Mouse (Mus musculus) skeletal muscle tissue, adult 2 months (tissue): ENCODE measurements around the gene Gss.
"Not testable (repeated sequence)": the region's sequence is repeated elsewhere in the genome, so short reads cannot be mapped to it uniquely, and the experiment has no call there.

Experiments used
- DNase-seq: peaks from one replicate; pipeline ENCODE4 v3.0.0-alpha.2; 2012; ENCODE audit warnings: low read depth, low spot score

Gene Gss

DNA sequence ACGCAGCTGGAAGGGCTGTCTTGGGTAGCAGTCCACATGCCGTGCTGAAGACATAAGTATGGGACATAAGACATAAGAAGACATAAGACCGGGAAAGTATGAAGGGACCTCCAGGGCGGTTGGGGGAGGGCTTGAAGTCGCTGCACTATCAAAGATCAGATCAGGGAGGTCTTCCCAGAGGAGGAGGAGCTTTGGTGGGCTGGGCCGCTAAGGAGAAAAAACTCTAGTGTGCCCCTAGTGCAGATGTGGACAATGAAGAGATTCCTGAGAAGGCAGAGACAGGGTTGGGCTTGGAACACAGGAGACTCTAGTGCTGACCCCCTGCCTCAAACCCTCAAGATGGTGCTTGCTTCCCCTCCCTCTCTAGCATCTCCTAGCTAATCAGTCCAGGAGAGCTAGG lies 24.4 kb upstream of the Gss start:
- no peak for DNase-seq

DNA sequence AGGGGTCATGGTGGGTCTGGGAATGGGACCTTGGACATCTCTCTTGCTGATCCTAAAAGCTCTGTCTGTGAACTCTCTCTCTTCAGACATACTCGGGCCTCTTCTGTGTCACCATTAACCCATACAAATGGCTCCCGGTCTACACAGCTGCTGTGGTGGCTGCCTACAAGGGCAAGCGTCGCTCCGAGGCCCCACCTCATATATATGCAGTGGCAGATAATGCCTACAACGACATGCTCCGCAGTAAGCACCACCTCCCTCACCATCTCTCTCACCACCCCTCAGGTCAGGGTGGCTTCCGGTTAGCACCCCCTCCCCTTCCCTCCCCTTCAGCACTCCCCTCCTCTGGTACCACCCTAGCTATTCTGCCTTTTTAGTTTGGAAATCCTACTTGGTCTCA lies 21.3 kb upstream of the Gss start:
- DNase-seq: no peak

DNA sequence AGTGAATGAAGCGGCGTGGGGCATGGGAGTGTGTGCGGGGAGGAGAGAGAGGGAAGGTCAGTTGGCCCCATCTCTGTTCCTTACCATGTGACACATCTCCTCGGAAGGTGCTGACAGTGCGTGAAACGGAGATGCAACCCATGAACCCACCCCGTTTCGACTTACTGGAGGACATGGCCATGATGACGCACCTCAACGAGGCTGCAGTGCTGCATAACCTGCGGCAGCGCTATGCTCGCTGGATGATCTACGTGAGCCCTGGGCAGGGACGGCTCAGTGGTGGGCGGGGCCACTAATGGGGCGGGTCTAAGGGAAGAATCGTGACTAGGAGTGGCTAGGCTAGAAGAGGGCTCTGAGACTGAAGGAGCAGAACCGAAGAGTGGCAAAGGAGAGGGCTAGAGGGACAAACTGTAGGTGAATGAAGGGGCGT lies 20.7 kb upstream of the Gss start:
- DNase-seq: no peak

DNA sequence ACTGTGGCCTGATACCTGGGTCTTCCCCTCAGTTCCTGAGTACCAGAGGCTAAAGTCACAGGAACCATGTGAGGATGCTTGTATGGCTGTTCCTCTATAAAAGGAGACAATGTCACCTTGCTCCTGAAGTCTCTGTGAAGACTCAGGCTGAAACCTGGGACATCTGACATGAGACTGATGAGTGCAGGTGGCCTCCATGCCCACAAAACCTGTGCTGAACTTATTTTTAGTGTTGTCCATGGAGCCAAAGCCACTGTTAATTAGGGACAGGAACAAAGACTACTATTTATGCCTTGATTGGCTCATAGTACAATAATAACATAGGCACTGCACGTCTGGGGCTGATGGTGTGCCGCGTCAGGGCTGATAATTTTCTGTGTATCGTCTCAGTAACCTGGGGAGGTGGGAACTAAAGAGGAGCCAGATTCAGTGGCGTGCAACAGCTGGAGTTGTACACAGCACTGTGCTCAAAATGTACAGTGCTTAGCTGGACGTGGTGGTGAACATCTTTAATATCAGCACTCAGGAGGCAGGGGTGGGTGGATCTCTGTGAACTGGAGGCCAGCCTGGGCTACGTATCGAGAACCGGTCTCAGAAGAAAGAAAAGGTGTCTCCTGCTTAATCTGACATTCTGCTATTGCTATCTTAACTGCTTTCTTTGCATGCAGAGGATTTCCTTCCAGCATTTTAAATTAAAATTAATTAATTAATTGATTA lies 19.4 kb upstream of the Gss start:
- no peak for DNase-seq

DNA sequence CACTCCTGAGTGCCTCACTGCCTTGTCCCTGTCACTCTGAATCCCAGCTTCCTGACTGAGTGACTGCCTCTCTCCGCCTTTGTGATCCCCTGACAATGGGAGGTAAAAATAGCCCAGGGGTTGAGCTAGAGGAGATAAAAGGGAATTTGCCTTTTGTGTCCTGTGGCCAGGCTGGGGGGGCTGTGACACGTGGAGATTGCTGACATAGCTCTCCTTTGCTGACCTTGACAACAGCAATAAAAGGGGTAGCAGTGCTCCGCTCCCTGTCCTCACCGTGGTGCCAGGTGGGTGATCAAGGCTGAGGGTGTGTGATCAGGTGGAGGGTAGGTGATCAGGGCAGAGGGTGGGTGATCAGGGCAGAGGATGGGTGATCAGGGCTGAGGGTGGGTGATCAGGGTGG lies 18.4 kb upstream of the Gss start, which contains the start of gene Myh7b:
Gene Myh7b, plus strand, starts transcription at position 235 of the 400 bp plus-strand sequence.
- no peak for DNase-seq

DNA sequence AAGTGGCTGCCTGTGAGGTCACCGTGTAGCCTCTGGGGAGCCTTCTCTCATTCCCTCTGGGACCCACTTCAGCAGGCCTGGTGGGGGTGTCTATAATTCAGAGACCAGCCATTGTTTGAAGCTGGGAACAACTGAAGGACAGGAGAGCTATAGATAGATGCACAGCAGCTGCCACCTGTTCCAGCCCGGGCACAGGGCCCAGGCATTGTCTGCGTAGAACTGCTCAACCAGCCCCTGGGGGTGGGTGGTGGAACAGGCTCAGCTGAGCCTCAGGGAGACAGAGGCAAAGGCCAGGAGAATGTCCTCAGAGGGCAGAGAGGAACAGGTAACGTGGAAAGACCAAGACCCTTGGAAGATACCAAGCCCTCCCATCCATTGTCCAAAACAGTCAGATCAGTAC lies 13.8 kb upstream of the Gss start:
- no peak for DNase-seq

DNA sequence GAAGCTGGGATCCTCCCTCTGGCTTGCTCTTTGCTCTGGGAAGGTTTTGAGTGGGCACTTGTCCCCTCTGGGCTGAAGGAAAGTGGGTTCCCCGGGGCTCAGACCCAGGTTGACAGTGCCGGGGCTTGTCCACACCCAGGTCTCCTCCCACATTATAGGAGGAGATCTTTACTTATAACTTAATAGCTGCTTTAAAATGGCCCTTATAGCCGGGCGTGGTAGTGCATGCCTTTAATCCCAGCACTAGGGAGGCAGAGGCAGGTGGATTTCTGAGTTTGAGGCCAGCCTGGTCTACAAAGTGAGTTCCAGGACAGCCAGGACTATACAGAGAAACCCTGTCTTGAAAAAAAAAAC lies 12.6 kb upstream of the Gss start:
- DNase-seq: not testable (repeated sequence)

DNA sequence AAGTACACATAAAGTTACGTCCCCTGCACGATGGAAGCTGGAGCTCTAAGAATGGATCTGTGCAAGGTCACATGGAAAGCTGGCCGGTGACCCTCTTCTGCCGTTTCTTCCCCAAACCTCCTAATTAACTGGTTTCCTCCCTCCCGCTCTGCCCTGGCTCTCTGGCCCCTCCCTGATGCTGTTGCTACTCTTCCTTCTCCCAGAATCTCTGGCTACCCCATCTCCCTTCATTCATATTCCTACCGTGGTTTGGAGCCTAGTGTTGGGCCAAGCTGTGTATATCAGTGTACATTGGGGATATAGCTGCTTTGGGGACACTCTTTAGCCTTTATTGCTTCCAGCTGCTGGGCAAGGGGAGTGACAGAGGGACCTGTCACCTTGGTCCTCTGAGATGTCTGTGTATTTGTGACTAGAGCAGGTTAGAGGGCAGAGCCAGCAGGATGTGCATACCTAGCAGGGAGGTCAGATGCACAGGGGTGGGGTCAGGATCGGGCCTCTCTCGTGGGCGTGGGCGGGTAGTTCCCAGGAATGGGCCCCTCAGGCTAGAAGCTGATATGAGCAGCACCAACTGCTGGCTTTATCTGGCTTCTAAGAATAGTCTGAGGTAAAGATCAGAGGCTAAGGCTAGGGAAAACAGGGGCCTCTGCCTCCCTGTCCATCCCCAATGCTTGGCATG lies 12.1 kb upstream of the Gss start:
- no peak for DNase-seq

DNA sequence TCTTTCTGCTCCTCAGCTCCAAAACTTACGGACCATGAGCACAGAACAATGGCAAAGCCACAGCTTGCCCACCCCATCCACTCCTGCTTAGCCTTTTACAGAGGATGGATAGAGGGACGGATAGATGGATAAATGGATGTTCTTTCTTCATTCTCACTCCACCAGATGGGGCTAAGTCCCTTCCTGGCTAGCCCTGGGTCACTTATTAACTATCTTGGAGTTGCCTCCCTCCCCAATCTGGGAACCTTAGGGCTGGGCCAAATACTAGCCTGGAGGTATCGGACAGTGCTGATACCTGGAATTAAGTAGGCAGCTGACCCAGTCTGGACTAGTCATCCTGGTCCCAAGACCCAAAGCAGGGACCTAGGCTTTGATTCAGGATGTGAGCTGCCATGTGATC lies 11.1 kb upstream of the Gss start:
- no peak for DNase-seq

DNA sequence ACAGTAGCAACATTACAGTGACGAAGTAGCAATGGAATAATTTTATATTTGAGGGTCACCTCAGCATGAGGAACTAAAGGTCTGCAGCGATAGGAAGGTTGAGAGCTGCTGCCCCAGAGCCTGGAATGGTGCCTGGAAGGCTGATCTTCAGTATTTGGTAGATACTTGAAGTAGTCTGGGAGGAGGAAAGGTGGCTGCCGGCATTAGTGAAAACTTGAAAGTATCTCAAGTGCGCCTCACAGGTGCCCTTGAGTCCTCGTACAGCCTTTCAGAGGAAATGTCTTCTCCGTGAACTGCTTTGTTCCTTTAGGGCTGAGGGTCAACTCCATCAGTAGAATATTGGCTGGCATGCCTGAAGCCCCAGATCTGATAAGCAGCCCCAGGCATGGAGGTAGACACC lies 2.9 kb upstream of the Gss start:
- DNase-seq: no peak

DNA sequence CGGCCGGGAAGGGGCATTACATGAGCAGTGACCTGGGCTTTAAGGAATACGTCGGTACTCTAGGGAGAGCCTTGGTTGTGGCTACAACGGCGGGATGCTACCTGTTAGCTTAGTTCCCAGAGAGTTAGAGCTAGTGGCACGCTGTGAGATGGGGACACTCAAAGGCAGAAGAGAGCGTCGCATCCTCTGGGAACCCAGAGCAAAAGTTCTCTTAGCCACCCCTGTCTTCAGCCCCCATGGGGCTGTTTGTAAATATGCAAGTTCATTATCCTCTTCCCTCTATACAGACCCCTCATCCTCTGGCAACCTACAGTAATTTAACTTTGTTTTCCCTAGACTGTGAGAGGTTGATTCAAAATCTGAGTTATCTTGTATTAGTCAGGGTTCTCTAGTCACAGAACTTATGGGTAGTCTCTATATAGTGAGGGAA lies 259 bp upstream of the Gss start:
- DNase-seq: no peak

DNA sequence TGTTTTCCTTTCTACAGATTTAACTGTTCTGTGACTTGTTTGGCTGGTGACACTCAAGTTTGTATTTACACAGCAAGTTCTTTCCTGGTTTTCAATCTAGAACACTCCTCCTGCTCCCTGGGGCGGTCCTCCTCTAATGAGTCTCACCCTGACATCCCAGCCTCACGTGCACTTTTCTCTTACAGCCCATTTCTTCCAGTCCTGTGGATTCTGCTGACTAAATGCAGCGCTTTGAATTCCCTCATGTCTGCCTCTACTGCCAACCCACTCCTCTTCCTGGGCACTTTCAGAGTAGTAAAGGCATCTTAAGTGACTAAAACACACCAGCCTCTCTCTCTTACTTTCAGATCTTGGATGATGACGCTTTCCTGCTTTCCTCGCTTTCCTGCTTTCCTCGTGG lies 934 bp downstream of the Gss start:
- DNase-seq: no peak

DNA sequence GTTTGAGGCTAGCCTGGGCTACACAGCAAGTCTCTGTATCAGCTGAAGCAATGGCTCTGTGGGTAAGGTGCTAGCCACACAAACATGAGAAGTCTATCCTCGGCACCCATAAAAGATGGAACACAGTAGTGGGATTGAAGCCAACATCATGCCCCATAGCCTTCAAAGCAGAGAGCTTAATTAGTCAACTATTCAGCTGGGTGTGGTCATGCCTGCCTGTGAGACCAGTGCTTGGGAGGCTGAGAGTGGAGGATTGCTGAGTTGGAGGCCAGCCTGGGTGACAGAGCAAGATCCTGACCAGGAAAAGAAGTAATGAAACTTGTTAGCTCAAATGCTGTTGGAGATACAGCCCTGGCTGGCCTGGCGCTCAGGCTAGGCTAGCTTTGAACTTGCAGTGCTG lies 1.7 kb downstream of the Gss start:
- no peak for DNase-seq

DNA sequence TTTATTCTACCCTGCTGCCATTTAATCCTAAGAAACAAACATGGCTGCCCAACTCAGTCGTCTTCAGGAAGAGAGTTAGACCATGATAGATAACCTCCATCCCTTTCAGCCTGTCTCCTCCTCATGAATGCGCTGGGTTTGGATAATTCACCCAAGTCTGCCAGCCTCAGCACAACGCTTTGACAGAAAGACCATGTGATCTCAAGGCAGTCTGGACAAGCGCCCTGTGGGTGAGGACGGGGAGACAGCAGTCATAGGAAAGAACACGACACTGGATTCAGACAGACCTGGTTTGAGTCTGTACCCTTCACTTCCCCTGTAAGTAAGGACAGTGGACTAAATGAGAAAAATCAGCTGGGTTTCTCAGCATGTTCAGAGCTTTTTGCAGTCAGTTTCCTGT lies 3.1 kb downstream of the Gss start:
- DNase-seq: no peak

DNA sequence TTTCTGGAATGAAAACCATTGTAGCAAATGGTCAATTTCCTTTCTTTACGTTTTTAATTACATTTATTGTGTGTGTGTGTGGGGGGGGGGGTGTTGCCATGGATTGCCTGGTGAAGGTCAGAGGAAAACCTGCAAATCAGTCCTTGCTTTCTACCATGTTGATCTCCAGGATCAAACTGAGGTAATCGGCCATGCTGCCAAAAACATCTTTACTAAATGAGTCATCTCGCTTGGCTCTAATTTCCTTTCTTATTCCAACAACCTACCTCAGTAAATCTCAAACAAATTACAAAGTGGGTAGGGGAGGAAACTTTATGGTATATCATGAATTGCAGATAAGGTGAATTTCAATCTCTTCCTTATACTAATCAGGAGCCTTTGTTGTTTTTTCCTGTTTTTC lies 4.5 kb downstream of the Gss start:
- DNase-seq: no peak

DNA sequence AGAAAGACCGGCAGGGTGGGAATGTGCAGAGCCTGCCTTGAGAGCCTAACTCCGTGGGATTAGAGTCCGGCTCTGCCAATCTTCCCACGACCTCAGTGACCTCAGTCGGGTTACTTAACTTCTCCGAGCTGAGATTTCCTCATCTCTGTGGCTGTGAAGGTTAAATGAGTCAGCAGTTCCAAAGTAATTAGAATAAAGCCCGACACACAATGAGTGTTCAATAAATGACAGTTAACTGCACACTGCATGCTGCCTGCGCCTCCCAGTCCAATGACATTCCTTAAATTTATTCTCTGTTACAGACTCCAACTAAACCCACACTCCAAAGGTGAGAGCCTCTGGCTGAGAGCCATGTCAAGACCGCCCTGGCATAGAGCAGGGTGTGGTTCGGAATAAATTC lies 7.1 kb downstream of the Gss start:
- DNase-seq: no peak

DNA sequence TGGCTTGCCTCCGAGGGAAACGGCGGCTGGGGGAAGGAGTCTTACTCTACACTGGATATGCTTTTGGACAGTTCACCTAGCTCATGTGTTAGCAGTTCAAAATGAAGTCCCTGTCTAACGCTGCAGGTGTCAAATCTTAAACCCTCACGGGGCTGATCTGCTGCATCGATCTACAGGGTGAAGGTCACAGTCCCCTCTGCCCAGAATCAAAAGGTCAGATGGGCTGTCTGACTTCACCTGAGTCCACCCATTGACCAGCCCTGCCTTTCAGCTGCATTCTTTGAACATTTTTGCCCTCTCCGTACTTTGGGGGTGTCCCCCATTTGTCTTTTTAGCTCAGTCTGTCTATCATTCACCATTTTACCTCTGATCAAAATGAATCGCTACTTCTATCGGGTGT lies 7.5 kb downstream of the Gss start:
- DNase-seq: no peak

DNA sequence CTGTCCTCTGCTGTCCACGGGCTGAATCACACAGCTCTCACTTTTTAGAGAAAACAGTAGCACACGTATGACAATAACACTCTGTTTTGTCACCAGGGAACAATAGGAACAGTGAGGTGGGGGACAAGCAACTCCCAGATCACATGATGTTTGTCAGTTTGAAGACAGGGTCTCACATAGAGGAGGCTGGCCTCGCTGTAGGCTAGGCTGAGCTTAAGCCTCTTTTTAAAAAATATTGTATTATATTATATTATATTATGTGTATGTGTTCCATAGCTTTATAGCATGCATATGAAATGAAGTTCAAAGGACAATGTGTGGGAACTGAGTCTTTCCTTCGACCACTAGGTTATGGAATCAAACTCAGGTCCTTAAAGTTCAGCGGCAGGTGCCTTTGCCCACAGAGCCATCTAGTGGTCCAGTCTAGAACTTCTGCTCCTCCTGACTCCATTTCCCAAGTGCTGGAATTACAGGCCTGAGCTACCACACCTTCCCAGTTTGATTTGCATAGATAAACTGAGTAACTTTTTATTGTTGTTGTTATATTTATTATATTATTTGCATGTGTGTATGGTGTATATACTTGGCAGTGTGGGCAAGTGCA lies 8.6 kb downstream of the Gss start:
- peak; percentile 35 for DNase-seq

DNA sequence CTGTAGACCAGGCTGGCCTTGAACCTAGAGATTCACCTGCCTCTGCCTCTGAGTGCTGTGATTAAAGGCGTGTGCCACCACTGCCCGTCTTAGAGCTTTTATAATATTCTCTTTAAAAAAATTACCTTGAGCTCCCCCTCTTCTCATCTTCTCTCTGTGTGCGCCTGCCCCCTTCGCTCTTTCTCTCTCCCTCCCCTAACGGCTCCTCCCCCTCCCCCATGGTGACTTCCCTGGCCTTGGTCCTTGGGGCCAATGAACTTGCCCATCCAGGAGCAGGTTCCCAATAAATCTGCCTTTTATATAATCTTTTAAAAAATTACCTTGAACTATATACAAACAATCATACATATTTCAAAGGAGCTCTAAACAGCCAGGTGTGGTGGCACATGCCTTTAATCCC lies 9.6 kb downstream of the Gss start:
- no peak for DNase-seq

DNA sequence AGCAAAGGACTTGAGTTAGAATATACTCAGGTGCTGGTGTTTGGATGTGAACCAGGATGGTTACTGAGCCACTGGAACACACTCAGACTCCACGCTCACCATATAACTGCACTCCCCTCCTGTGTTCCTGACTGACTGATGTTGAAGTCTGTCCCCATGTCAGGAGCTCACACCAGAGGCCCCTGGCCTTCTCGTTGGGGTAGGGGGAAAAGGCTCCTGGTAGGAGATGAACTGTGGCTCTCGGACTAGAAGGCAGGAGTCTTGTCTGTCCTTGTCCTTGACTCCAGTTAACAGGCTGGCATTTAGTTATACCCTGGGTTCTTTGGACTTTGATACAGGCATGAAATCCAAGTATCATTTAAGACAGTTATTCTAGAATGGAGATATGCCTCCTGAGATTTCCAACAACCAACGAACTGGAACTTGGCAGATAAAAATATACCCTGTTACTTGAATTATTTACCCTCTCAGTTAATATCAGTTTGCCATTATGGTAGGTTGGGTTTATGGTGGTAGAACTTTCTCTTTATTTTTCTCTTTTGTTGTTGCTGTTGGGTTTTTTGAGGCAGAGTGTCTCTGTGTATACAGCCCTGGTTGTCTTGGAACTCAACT lies 10.1 kb downstream of the Gss start:
- DNase-seq: no peak

DNA sequence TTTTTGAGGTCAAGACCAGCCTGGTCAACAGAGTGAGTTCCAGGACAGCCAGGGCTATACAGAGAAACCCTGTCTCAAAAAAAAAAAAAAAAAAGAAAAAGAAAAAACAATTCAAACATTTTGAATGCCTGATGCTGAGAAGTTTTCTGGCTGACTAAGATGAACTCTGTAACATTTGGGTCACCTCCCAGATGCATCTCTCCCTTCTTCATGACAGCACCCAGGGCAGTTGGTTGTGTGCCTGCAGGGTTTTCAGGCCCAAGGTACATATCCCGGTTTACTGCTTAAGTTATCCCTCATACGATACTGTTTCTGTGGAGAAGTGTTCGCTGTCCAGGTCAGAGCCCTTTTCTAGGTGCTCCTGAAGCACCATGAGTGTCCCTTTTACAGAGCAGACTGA lies 12.3 kb downstream of the Gss start:
- no peak for DNase-seq

DNA sequence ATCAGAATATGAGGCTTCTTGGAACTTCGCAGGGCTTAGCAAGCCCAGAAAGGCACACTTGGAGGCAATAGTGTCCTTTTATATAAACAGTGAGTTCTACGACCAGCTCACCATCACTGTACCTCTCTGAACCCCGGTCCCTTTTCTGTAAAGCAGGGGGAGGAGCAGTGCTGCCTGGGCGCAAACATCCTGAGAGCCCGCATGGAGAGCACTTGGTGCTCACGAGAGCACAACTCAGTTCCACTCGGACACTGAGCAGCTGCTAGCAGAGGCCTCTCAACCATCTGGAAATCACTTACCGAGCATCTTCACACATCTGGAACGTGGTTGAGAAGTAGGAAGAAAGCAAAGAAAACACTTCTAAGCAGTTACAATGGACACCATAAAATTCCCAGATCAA lies 16.0 kb downstream of the Gss start:
- DNase-seq: no peak

DNA sequence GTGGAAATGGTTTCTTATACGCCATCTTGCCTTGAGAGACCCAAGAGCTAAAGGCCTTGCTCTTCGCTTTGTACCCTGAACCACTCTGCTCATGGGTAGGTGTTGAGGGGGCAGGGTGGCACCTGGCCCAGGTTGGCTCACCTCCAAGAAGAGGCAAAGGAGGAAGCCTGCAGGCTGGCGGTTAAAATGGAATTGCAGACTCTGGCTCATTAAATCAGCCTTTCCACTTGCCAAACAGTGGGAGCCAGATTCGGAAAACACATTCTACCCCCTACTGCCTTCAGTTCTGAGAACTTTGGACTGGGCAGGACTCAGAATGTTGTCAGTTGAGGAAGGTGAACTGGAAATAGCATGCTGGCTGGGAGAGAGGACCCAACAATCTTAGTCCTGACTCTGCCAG lies 17.9 kb downstream of the Gss start:
- DNase-seq: peak; percentile 59
